Mouse (Mus musculus) E14TG2a.4 (cell line): ENCODE results near the gene Cacng7.

Source experiments
- H3K27me3 ChIP-seq: 2 replicates; pipeline ENCODE4 v1.6.1; 2014; ENCODE audit warnings: low read length, control low read depth; ENCODE audit not compliant: insufficient read depth
- H3K36me3 ChIP-seq: 2 replicates; pipeline ENCODE4 v1.6.1; 2014; ENCODE audit warnings: low read length, control low read depth; ENCODE audit not compliant: insufficient read depth
- H3K4me1 ChIP-seq: replicated peaks from 2 replicates; pipeline ENCODE4 v1.6.1; 2014; ENCODE audit warnings: low read depth, low read length, control low read depth
- H3K4me3 ChIP-seq: replicated peaks from 2 replicates; pipeline ENCODE4 v1.5.1; 2014; ENCODE audit warnings: mild to moderate bottlenecking, low read length
- H3K9me3 ChIP-seq: 2 replicates; pipeline ENCODE4 v1.6.1; 2014; ENCODE audit warnings: low read length, control low read depth
- CTCF ChIP-seq: conservative IDR thresholded peaks from 2 replicates; pipeline ENCODE4 v1.5.1; 2014; ENCODE audit warnings: low read length
- NANOG ChIP-seq: IDR thresholded peaks from 2 replicates; pipeline ENCODE4 v1.6.1; 2014; ENCODE audit warnings: borderline replicate concordance, low read length, mixed read lengths
- POU5F1 ChIP-seq: IDR thresholded peaks from 2 replicates; pipeline ENCODE4 v1.6.1; 2014; ENCODE audit warnings: low read length, borderline replicate concordance

Gene Cacng7

GRCm38 (mm10) chr7:3333542-3333941, 787 bp downstream of the Cacng7 start:
- Histone ChIP-seq H3K4me3 (peak overlapping the region; percentile 85), H3K36me3 (peaks cover 14% of the 10 kb centered on the region), H3K9me3 (no peaks in the 10 kb centered on the region), H3K27me3 (peaks cover 23% of the 10 kb centered on the region), H3K4me1 (peaks cover 78% of the 10 kb centered on the region)
- TF ChIP-seq NANOG, result no peak
- TF ChIP-seq POU5F1, result no peak
- no peak for TF ChIP-seq CTCF

- peaks cover 17% of the 10 kb centered on the region for H3K36me3 ChIP-seq
- no peaks in the 10 kb centered on the region for H3K9me3 ChIP-seq
- H3K4me3 ChIP-seq, result peak overlapping the region; percentile 48
- H3K27me3 ChIP-seq, result peaks cover 23% of the 10 kb centered on the region
- H3K4me1 ChIP-seq, result peaks cover 64% of the 10 kb centered on the region
- TF ChIP-seq NANOG (no peak), CTCF (peak; percentile 54)
These were observed 3.7 kb downstream of the Cacng7 start for GRCm38 (mm10) chr7:3336412-3336811.

- TF ChIP-seq CTCF (no peak), NANOG (no peak), POU5F1 (no peak)
- H3K27me3 ChIP-seq, result peaks cover 14% of the 10 kb centered on the region
These were observed 5.7 kb downstream of the Cacng7 start for GRCm38 (mm10) chr7:3338286-3338935.

GRCm38 (mm10) chr7:3339010-3339409, 6.3 kb downstream of the Cacng7 start:
- Histone ChIP-seq H3K4me3 (peak overlapping the region; percentile 78), H3K9me3 (no peaks in the 10 kb centered on the region), H3K27me3 (peaks cover 8% of the 10 kb centered on the region), H3K36me3 (peaks cover 39% of the 10 kb centered on the region), H3K4me1 (peaks cover 58% of the 10 kb centered on the region)
- TF ChIP-seq POU5F1 (no peak), NANOG (no peak), CTCF (no peak)

More at GRCm38 (mm10) chr7:3338286-3338935, 5.7 kb downstream of the Cacng7 start:
- peak overlapping the region; percentile 78 for H3K4me3 ChIP-seq
- H3K9me3 ChIP-seq, result no peaks in the 10 kb centered on the region
- H3K36me3 ChIP-seq, result peaks cover 34% of the 10 kb centered on the region
- H3K4me1 ChIP-seq, result peaks cover 59% of the 10 kb centered on the region

- TF ChIP-seq CTCF, result no peak
- TF ChIP-seq POU5F1, result no peak
- TF ChIP-seq NANOG, result no peak
- H3K36me3 ChIP-seq, result peaks cover 50% of the 10 kb centered on the region
- H3K4me3 ChIP-seq, result no peak overlapping the region
- peaks cover 51% of the 10 kb centered on the region for H3K4me1 ChIP-seq
- H3K9me3 ChIP-seq, result no peaks in the 10 kb centered on the region
- no peaks in the 10 kb centered on the region for H3K27me3 ChIP-seq
These were observed 11.1 kb downstream of the Cacng7 start for GRCm38 (mm10) chr7:3343861-3344260.

GRCm38 (mm10) chr7:3345301-3345700, 12.5 kb downstream of the Cacng7 start:
- Histone ChIP-seq H3K4me3 (no peak overlapping the region), H3K36me3 (peaks cover 45% of the 10 kb centered on the region), H3K27me3 (no peaks in the 10 kb centered on the region), H3K4me1 (peaks cover 57% of the 10 kb centered on the region), H3K9me3 (no peaks in the 10 kb centered on the region)
- no peak for TF ChIP-seq POU5F1
- no peak for TF ChIP-seq NANOG
- no peak for TF ChIP-seq CTCF

- Histone ChIP-seq H3K4me1 (peaks cover 69% of the 10 kb centered on the region), H3K9me3 (no peaks in the 10 kb centered on the region)
These were observed 14.9 kb downstream of the Cacng7 start for GRCm38 (mm10) chr7:3347366-3348287.

GRCm38 (mm10) chr7:3348326-3348725, 15.6 kb downstream of the Cacng7 start:
- peaks cover 24% of the 10 kb centered on the region for H3K36me3 ChIP-seq
- H3K4me3 ChIP-seq, result 0 out of 2 replicates have a peak overlapping the region, but pooled peaks have one; percentile 1
- H3K4me1 ChIP-seq, result peaks cover 72% of the 10 kb centered on the region
- no peaks in the 10 kb centered on the region for H3K9me3 ChIP-seq
- no peaks in the 10 kb centered on the region for H3K27me3 ChIP-seq
- TF ChIP-seq NANOG (no peak), POU5F1 (no peak), CTCF (no peak)

More at GRCm38 (mm10) chr7:3347366-3348287, 14.9 kb downstream of the Cacng7 start:
- no peaks in the 10 kb centered on the region for H3K27me3 ChIP-seq
- TF ChIP-seq CTCF (no peak), NANOG (peak; percentile 90), POU5F1 (peak; percentile 58; the same call in 1 of the 2 replicates)
- H3K4me3 ChIP-seq, result peak overlapping the region; percentile 74
- peaks cover 31% of the 10 kb centered on the region for H3K36me3 ChIP-seq

- TF ChIP-seq CTCF (no peak), NANOG (no peak), POU5F1 (no peak)
- peak overlapping the region; percentile 45 for H3K4me3 ChIP-seq
- H3K27me3 ChIP-seq, result no peaks in the 10 kb centered on the region
- H3K36me3 ChIP-seq, result peaks cover 17% of the 10 kb centered on the region
- H3K9me3 ChIP-seq, result no peaks in the 10 kb centered on the region
- peaks cover 79% of the 10 kb centered on the region for H3K4me1 ChIP-seq
These were observed 17.0 kb downstream of the Cacng7 start for GRCm38 (mm10) chr7:3349775-3350174.
